Mouse (Mus musculus): ENCODE results near the gene Exoc6. TPM values are rescaled to one million over a fixed set of nuclear protein-coding genes. Genes with fewer than 3 reads are reported as not detected.

Exoc6 gene
- total and polyA plus RNA-seq, 2 experiments from 2014 or later = 25.5 to 27.2 TPM

DNA sequence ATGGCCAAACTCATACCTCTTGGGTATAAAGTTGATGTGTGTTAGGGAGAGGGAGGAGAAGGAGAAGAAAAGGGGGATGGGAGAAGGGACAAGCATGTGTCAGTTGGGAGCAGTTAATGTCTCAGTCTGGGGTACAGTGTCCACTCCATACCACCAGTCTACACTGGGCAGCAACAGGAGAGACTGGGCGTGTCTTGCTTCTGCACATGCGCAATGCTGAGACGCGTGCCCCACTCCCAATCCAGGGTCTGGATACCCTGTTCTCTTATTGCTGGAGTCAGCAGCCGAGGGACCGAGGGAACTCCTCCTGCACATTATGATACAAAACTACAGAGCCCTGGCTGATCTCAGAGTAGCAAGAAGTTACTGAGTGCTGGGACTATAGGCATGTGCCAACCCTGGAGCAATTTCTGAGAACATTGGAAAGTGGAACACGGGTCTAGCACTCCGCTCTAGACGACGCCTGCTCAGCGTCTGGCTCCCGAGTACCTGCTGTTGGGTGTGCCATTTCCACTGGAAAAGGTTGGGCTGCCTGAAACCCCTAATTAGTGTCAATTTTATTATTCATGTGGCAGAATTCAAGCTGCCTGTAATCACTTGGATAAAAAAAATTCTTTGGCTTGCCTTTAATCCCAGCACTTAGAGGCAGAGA lies 166.4 kb downstream of the Exoc6 start:
- no peak overlapping the region for H3K9ac ChIP-seq (replicated peaks; ENCODE audit: low read length, poor library complexity, severe bottlenecking)
- H3K27ac ChIP-seq (ENCODE audit: low read depth, low read length) = no peak overlapping the region
- DNase-seq (ENCODE audit: low spot score) (no peak), ATAC-seq (ENCODE audit: low FRiP score) (no peak)
- H3K27me3 ChIP-seq (ENCODE audit: insufficient read depth, low read length) = no peaks in the 10 kb centered on the region
- H3K4me2 ChIP-seq (ENCODE audit: low read depth, low read length, poor library complexity, severe bottlenecking) = no peak overlapping the region
- TF ChIP-seq CTCF (IDR thresholded peaks at IDR 0.05) = no peak
- no peak overlapping the region for H3K4me3 ChIP-seq (ENCODE audit: low read depth, low read length)
- no peaks in the 10 kb centered on the region for H3K9me3 ChIP-seq (ENCODE audit: low read length)
- WGBS = 83% methylated on average over 12 of the region's 12 CpGs
- H3K4me1 ChIP-seq (ENCODE audit: insufficient read depth, low read length) = no peaks in the 10 kb centered on the region
- H3K36me3 ChIP-seq (ENCODE audit: insufficient read depth, low read length) = no peaks in the 10 kb centered on the region

DNA sequence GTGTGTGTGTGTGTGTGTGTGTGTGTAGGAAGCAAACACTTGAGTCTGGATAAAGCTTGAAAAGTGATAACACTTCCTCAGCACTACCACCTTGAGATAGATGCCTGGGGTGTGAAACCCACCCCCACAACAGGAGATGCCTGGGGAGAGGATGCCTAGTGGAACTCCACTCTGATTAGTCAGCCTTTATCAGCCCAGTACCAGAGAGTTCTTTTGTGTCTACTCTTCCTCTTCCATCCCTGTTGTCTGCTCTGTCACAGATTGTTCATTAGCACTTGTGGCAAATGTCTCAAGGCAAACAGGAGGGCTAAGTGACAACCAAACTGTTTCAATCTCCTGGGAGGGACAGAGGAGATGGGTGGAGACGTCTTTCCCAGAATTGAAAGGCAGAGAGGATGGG lies 168.9 kb downstream of the Exoc6 start:
- Histone ChIP-seq H3K27me3 (ENCODE audit: insufficient read depth, low read length) (no peaks in the 10 kb centered on the region), H3K9me3 (ENCODE audit: low read length) (no peaks in the 10 kb centered on the region), H3K36me3 (ENCODE audit: insufficient read depth, low read length) (no peaks in the 10 kb centered on the region), H3K27ac (ENCODE audit: low read depth, low read length) (no peak overlapping the region), H3K4me2 (ENCODE audit: low read depth, low read length, poor library complexity, severe bottlenecking) (no peak overlapping the region), H3K4me3 (ENCODE audit: low read depth, low read length) (no peak overlapping the region), H3K9ac (replicated peaks; ENCODE audit: low read length, poor library complexity, severe bottlenecking) (no peak overlapping the region), H3K4me1 (ENCODE audit: insufficient read depth, low read length) (no peaks in the 10 kb centered on the region)
- no peak for TF ChIP-seq CTCF (IDR thresholded peaks at IDR 0.05)
- no peak for DNase-seq (ENCODE audit: low spot score)
- no peak for ATAC-seq (ENCODE audit: low FRiP score)
- WGBS = 27% methylated on average over 1 of the region's 1 CpGs

DNA sequence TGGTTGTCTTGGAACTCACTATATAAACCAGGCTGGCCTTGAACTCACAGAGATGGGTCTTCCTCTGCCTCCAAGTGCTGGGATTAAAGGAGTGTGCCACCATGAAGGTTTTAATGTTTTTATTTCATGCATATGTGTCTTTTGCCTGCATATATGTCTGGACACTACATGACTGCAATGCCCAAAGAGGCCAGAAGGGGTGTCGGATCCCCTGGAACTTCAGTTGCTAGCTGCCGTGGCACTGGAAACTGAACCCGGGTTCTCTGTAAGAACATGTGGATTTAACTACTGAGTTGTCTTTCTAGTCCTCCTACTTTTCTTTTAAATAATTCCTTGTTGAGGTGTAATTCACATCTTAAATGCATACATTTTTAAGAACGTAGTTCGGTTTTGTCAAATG lies 174.4 kb downstream of the Exoc6 start:
- DNase-seq (ENCODE audit: low spot score) = no peak
- Histone ChIP-seq H3K4me1 (ENCODE audit: insufficient read depth, low read length) (no peaks in the 10 kb centered on the region), H3K9me3 (ENCODE audit: low read length) (no peaks in the 10 kb centered on the region), H3K27me3 (ENCODE audit: insufficient read depth, low read length) (no peaks in the 10 kb centered on the region), H3K4me3 (ENCODE audit: low read depth, low read length) (no peak overlapping the region), H3K27ac (ENCODE audit: low read depth, low read length) (no peak overlapping the region), H3K9ac (replicated peaks; ENCODE audit: low read length, poor library complexity, severe bottlenecking) (no peak overlapping the region), H3K36me3 (ENCODE audit: insufficient read depth, low read length) (no peaks in the 10 kb centered on the region), H3K4me2 (ENCODE audit: low read depth, low read length, poor library complexity, severe bottlenecking) (no peak overlapping the region)
- ATAC-seq (ENCODE audit: low FRiP score) = no peak
- WGBS = 96% methylated on average over 5 of the region's 5 CpGs
- no peak for TF ChIP-seq CTCF (IDR thresholded peaks at IDR 0.05)

DNA sequence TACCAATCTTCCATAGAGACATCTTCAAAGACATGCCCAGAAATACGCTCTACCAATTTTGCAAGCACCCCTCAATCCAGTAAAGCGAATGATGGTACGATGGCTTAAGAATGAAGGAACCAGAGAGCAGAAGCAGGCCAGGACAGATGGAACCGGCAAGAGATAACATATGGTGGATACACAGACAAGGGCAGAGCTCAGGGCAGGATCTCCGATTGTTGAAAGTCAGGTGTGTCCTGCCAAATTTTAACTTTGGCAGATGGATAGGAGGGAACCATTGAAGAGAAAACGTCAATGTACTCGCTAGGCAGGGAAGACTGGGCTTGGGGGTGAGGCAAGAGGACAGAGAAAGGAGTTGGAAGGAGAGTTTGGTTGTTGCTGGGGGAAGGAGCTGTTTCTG lies 176.4 kb downstream of the Exoc6 start:
- Histone ChIP-seq H3K9ac (replicated peaks; ENCODE audit: low read length, poor library complexity, severe bottlenecking) (no peak overlapping the region), H3K36me3 (ENCODE audit: insufficient read depth, low read length) (no peaks in the 10 kb centered on the region), H3K27ac (ENCODE audit: low read depth, low read length) (no peak overlapping the region), H3K4me1 (ENCODE audit: insufficient read depth, low read length) (no peaks in the 10 kb centered on the region), H3K4me2 (ENCODE audit: low read depth, low read length, poor library complexity, severe bottlenecking) (no peak overlapping the region), H3K9me3 (ENCODE audit: low read length) (no peaks in the 10 kb centered on the region), H3K4me3 (ENCODE audit: low read depth, low read length) (no peak overlapping the region), H3K27me3 (ENCODE audit: insufficient read depth, low read length) (no peaks in the 10 kb centered on the region)
- no peak for DNase-seq (ENCODE audit: low spot score)
- 93% methylated on average over 7 of the region's 7 CpGs for WGBS
- no peak for TF ChIP-seq CTCF (IDR thresholded peaks at IDR 0.05)
- no peak for ATAC-seq (ENCODE audit: low FRiP score)

DNA sequence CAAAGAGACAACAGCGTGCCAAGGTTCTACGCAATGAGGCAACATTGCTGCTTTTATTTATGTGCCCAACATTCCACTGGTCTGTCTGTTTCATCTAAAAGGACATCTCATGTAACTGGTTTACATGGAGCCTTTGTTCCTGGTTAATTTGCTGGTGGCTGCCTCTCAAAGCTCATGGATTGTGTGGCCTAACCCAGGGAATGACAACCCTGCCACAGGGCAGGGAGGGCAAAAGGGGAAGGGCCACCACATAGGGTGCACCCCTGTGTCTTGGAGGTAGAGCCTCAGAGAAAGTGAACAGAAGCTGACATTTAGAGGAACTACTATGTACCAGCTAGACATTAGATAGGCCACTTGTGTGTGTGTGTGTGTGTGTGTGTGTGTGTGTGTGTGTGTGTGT lies 177.1 kb downstream of the Exoc6 start:
- no peak for ATAC-seq (ENCODE audit: low FRiP score)
- Histone ChIP-seq H3K4me1 (ENCODE audit: insufficient read depth, low read length) (no peaks in the 10 kb centered on the region), H3K36me3 (ENCODE audit: insufficient read depth, low read length) (no peaks in the 10 kb centered on the region), H3K4me3 (ENCODE audit: low read depth, low read length) (no peak overlapping the region), H3K4me2 (ENCODE audit: low read depth, low read length, poor library complexity, severe bottlenecking) (no peak overlapping the region), H3K9ac (replicated peaks; ENCODE audit: low read length, poor library complexity, severe bottlenecking) (no peak overlapping the region), H3K27me3 (ENCODE audit: insufficient read depth, low read length) (no peaks in the 10 kb centered on the region), H3K27ac (ENCODE audit: low read depth, low read length) (no peak overlapping the region), H3K9me3 (ENCODE audit: low read length) (no peaks in the 10 kb centered on the region)
- WGBS = 92% methylated on average over 2 of the region's 2 CpGs
- no peak for DNase-seq (ENCODE audit: low spot score)
- no peak for TF ChIP-seq CTCF (IDR thresholded peaks at IDR 0.05)

Other genes with a start within 250 kb of the Exoc6 start
- gene Ide, start 212.6 kb upstream of the Exoc6 start, total RNA-seq (2014; rRNA removed) = 31.5 and 32.5 TPM in 2 replicates
- 33.2 and 36.2 TPM in 2 replicates for gene Ide, start 212.6 kb upstream of the Exoc6 start, polyA plus RNA-seq (2015; fragmentation: Nextera tagmentation; extraction: Ambion mirVana)
- gene Kif11, start 174.0 kb upstream of the Exoc6 start, total RNA-seq (2014; rRNA removed) = 6.2 and 7.5 TPM in 2 replicates
- 2.9 and 3.3 TPM in 2 replicates for gene Kif11, start 174.0 kb upstream of the Exoc6 start, polyA plus RNA-seq (2015; fragmentation: Nextera tagmentation; extraction: Ambion mirVana)
- gene Hhex, start 115.6 kb upstream of the Exoc6 start, total RNA-seq (2014; rRNA removed) = 0.80 and 0.99 TPM in 2 replicates
- gene Hhex, start 115.6 kb upstream of the Exoc6 start, polyA plus RNA-seq (2015; fragmentation: Nextera tagmentation; extraction: Ambion mirVana) = 2.8 and 3.5 TPM in 2 replicates
- gene Cyp26c1, start 135.2 kb downstream of the Exoc6 start, total RNA-seq (2014; rRNA removed) = not detected in 2 replicates
- gene Cyp26c1, start 135.2 kb downstream of the Exoc6 start, polyA plus RNA-seq (2015; fragmentation: Nextera tagmentation; extraction: Ambion mirVana) = not detected in 2 replicates
- not detected in 2 replicates for gene Cyp26a1, start 147.4 kb downstream of the Exoc6 start, total RNA-seq (2014; rRNA removed)
- gene Cyp26a1, start 147.4 kb downstream of the Exoc6 start, polyA plus RNA-seq (2015; fragmentation: Nextera tagmentation; extraction: Ambion mirVana) = 0.09 and 0.11 TPM in 2 replicates

All from midbrain, postnatal 0 days (tissue).